Mouse (Mus musculus) monocyte, adult 5-6 weeks (primary cell): Measurements from ENCODE around the gene Hdac8. TPM values are rescaled to one million over a fixed set of nuclear protein-coding genes. Genes with fewer than 3 reads are reported as not detected.

Experiments used
- ATAC-seq: fragments of 153-309, 156-312 bp; replicated peaks from 2 replicates; pipeline ENCODE4 v1.8.0; 2017; ENCODE audit warnings: mild to moderate bottlenecking; ENCODE audit not compliant: low TSS enrichment, insufficient number of reproducible peaks, severe bottlenecking, poor library complexity, low FRiP score
- total RNA-seq: library from RNA; stranded (forward); fragments of 200-1000, 200-491, 200-594 nt; gene quantifications from 3 replicates; pipeline ENCODE4 v1.2.3, GENCODE M21; 2017

Hdac8 gene
- total RNA-seq, 1 experiment from 2014 or later, result 7.1 TPM

DNA sequence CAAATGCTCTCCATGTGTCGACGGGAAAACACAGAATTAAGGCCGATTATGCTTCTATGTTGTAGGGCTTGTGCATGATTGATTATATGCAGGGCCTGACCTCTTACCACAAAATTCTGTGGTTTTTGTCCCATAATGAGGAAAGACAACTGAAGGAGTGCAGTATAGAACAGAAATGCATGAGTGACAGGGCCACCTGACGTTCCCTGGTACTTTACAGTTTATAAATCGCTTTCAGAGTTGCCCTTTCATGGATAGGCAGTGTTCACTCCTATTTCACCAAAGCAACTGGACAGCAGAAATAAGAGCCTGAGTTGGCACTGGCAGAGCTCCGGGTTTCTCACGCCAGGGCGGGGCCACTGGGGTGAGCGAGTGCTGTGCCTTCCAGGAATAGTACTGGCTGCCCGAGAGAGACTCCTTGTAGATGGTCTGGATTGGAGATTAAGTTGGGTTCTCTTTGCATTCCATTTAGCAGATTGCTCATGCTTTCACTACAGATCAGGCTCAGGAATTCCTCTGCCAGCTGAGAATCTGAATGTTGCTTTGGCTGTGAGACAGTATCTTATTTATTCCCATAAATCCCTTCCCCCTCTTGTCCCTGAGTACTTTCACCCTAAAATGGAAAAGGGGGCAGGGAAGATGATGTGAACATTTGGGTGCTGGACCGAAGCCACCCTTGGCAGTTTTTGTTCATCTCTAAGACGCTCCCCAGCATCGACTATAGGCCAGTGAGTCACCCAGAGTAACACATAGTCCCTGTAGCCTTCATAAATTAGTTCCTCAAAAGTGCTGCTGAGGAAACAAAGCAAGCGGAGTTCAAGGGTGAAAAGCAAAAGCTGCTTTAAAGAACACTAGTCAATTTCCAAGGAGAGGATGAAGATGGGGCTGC lies 155.1 kb downstream of the Hdac8 start:
- no peak for ATAC-seq

DNA sequence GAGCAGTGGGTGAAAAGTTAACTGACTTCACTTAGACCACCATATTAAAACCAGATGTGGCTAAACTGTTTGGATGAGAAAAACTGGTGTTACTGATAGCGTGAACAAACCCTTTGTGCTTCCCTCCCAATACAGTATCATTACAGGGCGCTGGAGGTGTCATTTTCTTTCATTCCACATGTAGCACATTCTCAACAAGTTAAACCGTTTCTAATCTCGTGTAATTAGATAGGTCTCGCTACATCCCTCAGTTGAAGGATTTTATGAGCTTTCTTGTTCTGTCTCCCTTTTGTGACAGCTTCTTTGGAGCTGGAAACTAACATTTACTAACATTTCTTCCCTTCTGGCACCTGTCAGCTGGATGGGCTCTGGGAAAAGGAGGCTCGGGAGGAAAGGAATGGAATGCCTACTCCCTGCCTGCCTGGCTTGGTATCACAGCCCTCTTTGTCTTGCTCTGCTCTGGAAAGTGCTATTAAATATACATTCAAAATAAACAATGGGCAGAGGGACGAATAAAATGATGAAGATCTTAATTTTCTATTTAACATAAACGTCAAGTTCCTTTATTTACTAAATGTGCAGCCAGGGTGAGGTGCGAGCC lies 156.2 kb downstream of the Hdac8 start:
- no peak for ATAC-seq

DNA sequence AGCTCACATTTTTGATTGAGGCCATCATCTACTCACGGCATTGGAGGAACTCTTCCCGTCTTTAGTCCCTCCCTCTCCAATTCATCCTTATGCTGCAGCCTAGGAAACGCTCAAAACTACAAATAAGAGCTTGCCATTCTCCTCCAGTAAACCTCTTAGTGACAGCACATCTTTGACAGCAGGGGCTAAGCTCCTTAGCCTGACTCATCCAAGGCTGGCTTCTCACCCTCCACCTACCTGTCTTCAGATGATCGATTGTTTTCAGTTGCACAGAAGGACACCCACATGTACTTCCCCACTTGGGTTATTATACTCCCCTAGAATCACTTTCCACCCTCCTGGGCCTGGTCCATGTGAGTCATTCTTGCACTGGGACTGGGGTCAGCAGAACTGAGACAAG lies 163.5 kb downstream of the Hdac8 start:
- no peak for ATAC-seq

DNA sequence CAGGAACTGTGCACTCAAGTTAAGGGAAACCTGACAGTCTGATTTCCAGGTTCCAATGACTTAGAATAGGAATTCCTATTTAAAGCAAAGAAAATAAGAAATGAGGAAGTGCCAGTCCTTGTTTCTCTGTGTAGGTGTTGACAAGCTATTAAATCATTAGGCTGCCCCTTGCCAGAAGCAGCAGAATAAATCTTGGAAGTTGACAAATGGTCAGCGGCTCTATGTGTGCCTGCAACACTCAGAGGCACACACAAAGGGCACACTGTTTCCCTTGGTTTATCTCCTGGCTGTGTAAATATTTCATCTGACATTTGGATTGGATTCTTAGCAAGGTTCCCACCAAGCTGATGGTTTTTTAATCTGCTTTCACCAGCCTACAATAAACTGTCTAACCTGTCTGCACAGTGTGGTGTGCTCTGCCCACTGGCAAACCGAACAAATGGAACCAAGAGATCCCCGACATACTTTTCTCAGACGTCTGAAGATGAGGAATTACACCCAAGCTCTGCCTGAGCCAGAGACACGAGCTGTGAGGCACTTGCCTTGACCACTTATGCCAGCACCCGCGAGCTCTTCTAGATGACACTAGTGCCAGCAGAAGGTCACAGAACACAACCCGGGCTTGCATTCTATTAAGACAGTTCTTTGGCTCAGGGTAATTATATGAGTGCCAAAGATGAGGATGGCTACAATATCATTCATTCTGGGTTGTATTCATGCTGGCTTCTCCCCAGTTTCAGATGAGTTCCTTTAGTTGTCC lies 165.6 kb downstream of the Hdac8 start:
- no peak for ATAC-seq

DNA sequence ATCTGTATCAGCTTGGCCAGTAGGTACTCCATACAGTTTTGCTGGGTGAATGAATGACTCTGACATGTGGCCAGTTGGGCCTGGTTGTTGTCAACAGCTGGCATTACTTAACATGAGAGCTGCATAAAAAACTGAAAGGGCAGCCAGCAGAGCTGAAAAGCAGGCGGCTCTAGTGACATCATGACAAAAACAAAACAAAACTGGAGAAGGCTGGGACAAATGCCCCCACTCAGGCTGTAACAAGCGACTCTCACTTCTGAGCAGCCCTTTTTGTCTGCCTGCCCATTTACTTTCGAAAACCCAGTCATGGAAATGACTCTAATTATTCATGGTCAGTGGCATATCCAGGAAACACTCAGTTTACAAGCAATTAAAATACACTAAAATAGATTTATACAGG lies 185.5 kb downstream of the Hdac8 start:
- ATAC-seq, result no peak

DNA sequence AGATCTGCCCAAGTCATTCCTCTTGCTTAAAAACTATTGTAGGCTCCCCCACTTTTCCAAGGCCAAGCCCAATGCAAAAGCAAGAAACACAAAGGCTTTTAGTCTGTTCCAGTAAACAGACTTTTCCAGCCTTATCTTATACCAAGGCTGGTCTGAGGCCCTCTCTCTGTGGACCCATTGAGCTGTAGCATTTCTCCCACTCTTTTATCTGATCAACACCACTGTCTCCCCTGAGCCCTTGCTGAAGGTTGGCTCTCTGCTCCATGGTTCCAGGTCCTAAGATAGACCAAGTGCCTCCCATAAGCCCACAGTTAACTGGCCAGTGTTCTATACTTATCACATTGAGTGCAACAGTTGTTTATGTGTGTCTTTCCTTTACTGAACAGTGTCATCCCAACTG lies 185.9 kb downstream of the Hdac8 start:
- ATAC-seq, result no peak

DNA sequence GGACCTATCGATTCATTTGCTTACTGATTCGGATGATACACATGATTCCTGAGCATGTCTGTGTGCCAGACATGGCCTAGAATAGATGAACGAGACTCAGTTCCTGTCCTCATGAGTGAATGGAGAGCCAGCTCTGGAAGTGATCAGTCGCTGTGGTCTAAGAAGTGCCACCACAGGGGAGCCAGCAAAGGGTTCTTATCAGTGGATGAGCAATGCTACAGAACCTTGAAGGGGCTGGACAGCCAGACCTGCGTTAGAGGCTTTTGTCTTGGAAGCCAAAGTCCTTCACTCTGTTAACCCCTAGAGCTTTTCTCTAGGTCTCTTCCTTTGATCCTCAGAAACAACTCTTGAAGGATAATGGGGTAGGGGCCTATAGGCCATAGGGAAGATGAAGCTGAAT lies 186.4 kb downstream of the Hdac8 start:
- no peak for ATAC-seq

DNA sequence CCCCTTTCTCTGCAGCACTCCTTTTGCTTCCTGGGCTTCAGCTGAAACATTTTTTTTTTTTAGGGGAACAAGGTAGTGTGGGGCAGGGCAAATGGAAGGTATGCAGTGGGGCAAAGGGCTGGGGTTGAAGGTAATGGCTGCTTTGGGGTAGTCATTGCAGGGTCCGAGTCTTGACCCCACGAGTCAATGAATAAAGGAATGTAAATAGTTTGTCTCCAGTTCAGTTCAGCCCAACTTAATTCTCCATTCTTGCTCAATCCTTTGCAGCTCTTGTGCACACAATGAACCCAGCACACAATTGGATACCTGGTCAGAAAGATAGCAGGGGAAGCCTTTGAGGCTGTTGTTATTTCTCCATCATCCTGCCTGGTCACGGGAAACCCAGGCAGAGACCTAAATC lies 194.0 kb downstream of the Hdac8 start:
- no peak for ATAC-seq

DNA sequence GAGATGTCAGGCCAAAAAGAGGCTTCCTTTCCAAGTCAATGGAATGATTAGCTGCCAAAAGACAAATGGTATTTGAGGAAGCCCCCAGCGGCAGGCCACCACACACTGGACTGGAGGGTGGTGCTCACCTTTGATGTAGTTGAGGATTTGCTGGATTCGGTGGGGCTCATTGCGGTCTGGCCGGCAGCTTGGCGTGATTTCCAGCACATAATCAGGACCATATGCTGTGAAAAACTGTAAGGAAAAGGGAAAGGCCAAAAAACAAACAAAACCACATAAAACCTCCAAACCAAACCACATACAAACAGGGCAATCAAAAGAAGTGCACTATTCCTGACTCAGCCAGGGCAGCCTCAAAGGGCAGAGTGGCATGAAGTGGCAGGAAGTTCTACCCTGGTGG lies 197.6 kb downstream of the Hdac8 start:
- ATAC-seq, result no peak

DNA sequence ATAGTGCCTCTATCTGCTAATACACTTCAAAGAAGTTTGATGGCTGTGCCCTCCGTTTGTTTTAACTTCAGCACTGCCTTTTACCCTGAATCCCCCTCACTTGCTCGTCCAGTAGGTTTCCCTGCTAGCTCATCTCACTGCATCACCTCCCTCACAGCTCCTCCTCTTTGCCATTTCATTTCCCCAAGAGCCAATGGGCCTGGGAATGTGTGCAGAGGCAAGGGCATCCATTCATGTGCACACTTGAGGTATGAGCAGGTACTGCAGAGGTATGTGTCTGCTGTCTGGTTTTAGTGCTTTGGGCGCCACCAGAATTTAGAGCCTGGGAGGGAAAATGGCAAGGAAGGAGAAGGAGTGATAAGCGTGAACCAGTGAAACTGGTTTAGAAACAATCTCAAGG lies 199.4 kb downstream of the Hdac8 start:
- no peak for ATAC-seq

DNA sequence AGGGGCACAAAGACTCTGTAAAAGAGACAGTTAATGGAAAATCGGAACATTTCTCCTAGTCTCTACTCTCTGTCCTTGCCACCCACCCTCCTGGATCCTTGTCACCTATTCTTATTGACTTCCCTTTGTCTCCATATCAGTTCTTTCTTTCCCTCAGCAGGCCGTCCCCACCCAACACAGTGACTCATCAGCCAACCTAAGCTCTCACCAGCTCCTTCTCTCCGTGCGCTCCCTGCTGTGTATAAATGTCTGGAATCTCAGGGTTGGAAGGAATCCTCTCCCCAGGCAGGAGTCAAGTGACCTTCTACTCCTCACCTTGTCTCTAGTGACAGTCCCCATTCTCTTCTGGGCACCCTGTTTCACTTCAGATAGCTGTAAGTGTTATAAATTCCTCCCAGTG lies 200.2 kb downstream of the Hdac8 start:
- ATAC-seq, result no peak

DNA sequence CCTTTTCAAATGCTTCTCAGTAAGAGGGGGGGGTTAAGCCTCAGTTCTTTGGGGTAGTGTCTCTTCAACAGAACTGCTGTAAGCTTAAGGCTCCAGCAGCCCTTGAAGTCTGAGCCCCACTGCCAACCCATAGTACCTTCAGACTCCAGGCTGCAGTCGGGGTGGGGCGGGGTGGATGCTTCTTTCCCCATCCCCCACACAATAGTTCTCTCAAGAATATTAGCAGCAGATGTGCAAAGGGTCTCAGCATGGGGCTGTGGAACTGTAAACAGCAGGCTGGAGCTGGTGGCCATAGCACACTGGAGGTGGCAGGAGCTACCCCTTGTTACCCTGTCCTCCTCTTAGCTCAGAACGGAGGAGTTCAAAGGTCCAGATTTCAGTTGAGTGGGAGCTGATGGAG lies 202.7 kb downstream of the Hdac8 start:
- ATAC-seq, result no peak

DNA sequence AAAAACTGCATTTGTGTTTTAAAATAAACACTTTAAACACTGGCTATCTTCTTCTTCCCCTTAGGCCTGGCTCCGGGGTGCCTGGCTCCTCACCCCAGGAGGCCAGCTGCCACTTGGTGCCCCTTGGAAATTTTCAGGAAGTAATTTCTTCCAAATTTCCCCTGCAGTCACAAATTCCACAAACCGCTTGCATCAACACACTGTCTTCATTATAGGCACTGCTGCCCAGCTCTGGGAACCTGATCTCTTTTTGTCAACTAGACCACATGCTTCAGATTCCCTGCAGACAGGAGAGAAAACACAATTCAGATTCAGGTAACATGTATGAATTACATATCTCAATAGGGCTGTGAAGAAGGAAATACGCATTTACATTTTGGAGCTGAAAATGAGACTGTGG lies 220.3 kb downstream of the Hdac8 start:
- ATAC-seq, result no peak

DNA sequence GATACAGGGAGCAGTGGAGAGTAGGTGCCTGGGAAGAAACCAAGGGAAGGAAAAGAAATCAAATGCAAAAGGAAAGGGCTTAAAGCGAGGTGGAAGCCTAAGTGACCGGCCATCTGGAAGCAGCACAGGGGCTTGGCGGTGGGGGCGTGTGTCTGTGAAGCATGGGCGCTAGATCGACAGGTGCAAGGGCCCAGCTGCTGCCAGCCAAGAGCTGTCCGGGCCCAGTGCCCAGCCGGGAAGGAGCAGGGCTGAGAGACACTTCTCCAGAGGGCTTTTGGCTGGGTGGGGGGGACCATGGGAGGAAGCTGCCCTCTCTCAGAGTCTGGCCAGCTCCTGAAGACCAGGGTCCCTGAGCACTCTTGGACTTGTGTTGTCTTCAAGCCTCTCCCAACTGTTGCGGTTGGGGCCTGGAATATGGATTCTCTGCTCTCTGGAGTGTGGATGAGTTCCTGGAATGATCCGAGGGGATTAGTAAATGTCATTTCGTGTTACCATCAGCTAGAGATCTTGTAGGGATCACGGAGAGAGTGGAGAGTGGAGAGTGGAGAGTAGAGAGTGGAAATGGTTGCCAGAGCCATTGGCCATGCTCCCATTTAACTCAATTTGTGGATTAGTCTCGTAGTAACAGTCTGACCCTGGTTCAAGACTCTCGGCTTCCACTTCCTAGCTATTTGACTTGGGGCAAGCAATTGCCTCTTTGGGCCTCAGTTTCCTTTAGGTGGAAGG lies 242.4 kb downstream of the Hdac8 start:
- no peak for ATAC-seq

DNA sequence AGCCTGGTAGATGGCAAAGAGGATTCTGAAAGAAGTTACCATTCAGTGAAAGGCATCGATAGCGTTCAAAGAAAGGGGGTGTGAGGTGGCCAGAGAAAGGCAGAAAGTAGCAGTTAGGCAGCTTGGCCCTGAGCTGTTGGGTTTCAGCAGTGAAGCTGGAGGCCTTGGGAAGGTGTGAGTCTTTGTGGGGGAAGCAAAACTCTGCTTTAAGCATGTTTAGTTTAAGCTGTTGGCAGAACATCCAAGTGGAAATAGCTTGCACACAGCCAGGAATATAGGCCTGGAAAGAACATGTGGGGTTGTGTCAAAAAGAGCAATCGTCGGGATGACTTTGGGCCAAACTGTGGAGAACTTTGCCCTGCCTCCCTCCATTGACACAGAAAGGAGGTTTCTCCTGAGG lies 245.4 kb downstream of the Hdac8 start:
- ATAC-seq, result no peak

DNA sequence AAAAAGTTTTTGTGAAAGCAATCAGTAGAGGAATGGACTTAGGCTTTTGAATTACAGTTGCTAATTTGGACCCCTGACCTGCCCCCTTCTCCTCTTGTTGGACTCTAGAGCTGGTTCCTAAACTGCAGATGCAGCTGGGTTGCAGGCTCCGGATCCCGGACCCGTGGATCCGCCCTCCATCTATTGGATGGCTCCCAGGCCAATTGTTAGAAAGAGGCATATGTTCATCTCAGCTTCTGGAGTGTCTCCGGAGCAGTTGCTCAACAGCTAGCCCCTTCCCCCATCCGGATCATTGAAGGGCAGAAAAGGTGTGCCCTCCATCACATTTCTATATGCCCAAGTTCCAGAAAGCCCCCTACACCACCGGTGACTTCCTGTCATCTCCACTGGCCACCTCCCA lies 251.3 kb downstream of the Hdac8 start:
- no peak for ATAC-seq

DNA sequence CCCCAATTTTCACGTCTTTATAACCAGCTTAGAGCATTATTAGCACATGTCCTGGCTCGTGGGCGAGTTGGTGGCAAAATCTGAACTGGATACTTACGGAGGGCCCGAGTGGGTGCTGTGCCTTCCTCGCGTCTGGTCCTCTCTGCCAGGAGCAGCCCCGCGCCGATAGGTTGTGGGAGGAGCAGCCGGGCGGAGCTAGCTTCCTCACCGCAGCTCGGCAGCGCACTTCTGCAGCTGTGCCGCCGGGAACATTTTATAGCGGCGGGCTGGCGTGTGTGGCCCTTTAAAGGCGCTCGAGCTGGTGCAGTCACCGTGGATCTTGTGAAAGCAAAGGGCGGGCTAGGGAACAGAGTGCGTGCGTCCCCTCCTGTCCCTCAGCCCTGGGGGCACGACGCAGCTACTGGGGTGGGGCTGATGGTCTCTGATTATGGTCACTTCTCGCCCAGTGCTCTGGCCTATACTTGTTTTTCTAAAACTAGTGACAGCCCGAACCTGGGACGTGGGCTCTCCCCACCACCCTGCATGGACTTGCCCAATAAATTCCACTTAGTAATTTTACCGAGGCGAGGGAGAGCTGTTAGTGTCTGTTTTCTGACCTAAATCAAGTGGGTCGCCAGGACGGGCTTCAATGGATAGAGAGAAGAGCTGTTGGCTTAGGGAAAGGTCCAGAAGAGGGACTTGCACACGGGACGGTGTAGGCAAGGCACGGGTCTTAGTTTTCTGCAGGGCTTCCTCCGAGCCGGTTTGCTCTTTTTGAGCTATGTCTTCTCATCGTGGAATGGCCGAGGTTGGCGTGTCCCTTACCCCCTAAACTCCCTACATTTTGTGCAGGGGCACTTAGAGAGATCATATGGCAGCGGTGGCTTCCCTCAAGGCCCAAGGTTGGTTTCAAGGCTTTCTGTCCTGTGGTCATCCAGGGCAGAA lies 253.0 kb downstream of the Hdac8 start, which contains the start of gene Cited1:
Cited1 (minus strand) TSS at position 245 of the 924 bp plus-strand sequence.
- 0 out of 2 replicates have a peak, but pooled peaks have one; percentile 17 for ATAC-seq
